Mouse (Mus musculus): Measurements from ENCODE around the gene Pitpnc1.

GRCm38 (mm10) chr11:107300235-107300634 lies 170.3 kb downstream of the Pitpnc1 start:
- TF ChIP-seq TCF12 (IDR thresholded peaks at IDR 0.05; ENCODE audit: insufficient read depth, poor library complexity, severe bottlenecking) (no peak), POLR2A (IDR thresholded peaks at IDR 0.05; ENCODE audit: insufficient read length, low read depth) (no peak), MAX (IDR thresholded peaks at IDR 0.05; ENCODE audit: low read depth) (no peak), USF1 (IDR thresholded peaks at IDR 0.05; ENCODE audit: low read depth) (no peak), E2F4 (IDR thresholded peaks at IDR 0.05; ENCODE audit: insufficient read depth) (no peak), MYOD1 (IDR thresholded peaks at IDR 0.05; ENCODE audit: control insufficient read depth in 1 of 3, insufficient read length in 2 of 3, low read depth in 2 of 3) (no peak), CEBPB (IDR thresholded peaks at IDR 0.05; ENCODE audit: insufficient read depth, poor library complexity, severe bottlenecking) (no peak), MYOG (IDR thresholded peaks at IDR 0.05; ENCODE audit: control insufficient read depth in 1 of 3, insufficient read depth in 1 of 3, insufficient read length in 2 of 3, low read depth in 2 of 3) (no peak), TCF3 (IDR thresholded peaks at IDR 0.05; ENCODE audit: insufficient read length, low read depth) (no peak), REST (IDR thresholded peaks at IDR 0.05; ENCODE audit: insufficient read depth, insufficient read length) (no peak), POLR2AphosphoS2 (IDR thresholded peaks at IDR 0.05; ENCODE audit: insufficient read length, low read depth) (no peak), SRF (IDR thresholded peaks at IDR 0.05; ENCODE audit: control insufficient read depth, insufficient read length, low read depth) (no peak)
